Mouse (Mus musculus) C3H10T1/2 (cell line): Measurements from ENCODE around the gene Defb33. TPM values are rescaled to one million over a fixed set of nuclear protein-coding genes. Genes with fewer than 3 reads are reported as not detected.

Source experiments
- polyA plus RNA-seq, 2 experiments: library from polyadenylated mRNA; unstranded; fragments of >200 nt; fragmentation: generic; extraction: Trizol; gene quantifications; one replicate each; pipeline ENCODE4 v1.2.1; 2012; ENCODE audit warnings: missing spikeins in 2 of 2

Gene Defb33
- polyA plus RNA-seq, result not detected

GRCm38 (mm10) chr8:20892369-20892768, at the start of gene Defb33:
Defb33 (plus strand) TSS chr8:20892669.

DNA sequence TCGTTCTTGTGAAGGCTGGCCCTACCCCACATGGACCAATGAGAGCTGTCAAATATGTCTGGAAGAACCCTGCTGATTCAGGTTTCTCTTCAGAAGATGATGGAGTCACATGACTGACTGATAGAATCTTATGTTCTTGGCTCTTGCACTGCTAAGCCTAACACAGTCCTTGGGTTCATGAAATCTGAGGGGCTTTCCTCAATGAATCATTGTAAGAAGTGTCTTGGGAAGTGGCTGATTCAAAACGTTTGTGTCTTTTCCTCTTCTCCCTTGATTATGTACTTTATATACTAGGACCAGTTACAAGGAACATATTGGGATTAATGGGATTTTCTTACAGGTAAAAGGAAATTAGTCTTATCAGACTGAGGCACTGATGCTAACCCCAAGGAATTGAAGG, 10.1 kb downstream of the Defb33 start, which contains the start of gene Gm15056:
Gene Gm15056, minus strand, starts transcription at position 101 of the 400 bp plus-strand sequence.

DNA sequence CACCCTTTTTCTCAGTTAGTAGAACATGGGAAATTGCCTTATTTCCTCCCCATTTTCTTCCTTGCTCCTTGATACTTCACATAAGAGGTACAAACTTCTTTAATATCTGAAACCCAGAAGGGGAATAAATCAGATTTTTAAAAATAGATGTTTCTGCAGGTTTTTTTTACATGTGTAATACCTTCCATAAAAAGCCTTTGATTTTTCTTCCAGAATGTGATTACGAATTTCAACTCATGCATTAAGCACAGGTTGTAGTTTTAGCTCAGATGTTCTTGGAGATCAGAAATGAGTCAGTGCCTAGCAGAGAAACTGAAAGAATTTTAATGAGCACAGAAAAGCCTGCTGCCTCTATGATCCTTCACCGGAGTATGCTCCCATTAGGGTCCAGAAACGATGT, 29.5 kb downstream of the Defb33 start, which contains the start of gene Gm6040:
Gene Gm6040, minus strand, starts transcription at position 101 of the 400 bp plus-strand sequence.

GRCm38 (mm10) chr8:20944610-20945009, 52.1 kb downstream of the Defb33 start, which contains the start of gene AY761185:
AY761185 (minus strand) TSS chr8:20944710.

Other genes starting within 250 kb of the Defb33 start
- gene Gm15056, start 10.0 kb downstream of the Defb33 start, polyA plus RNA-seq, result not detected
- not detected for gene Gm6040, start 29.4 kb downstream of the Defb33 start, polyA plus RNA-seq
- gene AY761185, start 52.0 kb downstream of the Defb33 start, polyA plus RNA-seq, result not detected
- gene Defa21, start 132.9 kb downstream of the Defb33 start, polyA plus RNA-seq, result not detected
- gene Defa23, start 162.4 kb downstream of the Defb33 start, polyA plus RNA-seq, result not detected
- not detected for gene Defa35, start 172.4 kb downstream of the Defb33 start, polyA plus RNA-seq
- not detected for gene Defa25, start 191.8 kb downstream of the Defb33 start, polyA plus RNA-seq
- not detected for gene Gm14851, start 203.4 kb downstream of the Defb33 start, polyA plus RNA-seq
- not detected for gene Defa30, start 242.0 kb downstream of the Defb33 start, polyA plus RNA-seq